Mouse (Mus musculus): ENCODE data around the gene Nr1i2. TPM values are rescaled to one million over a fixed set of nuclear protein-coding genes. Genes with fewer than 3 reads are reported as not detected.

The Nr1i2 gene
- total and polyA plus RNA-seq, 2 experiments from 2014 or later = not detected

DNA sequence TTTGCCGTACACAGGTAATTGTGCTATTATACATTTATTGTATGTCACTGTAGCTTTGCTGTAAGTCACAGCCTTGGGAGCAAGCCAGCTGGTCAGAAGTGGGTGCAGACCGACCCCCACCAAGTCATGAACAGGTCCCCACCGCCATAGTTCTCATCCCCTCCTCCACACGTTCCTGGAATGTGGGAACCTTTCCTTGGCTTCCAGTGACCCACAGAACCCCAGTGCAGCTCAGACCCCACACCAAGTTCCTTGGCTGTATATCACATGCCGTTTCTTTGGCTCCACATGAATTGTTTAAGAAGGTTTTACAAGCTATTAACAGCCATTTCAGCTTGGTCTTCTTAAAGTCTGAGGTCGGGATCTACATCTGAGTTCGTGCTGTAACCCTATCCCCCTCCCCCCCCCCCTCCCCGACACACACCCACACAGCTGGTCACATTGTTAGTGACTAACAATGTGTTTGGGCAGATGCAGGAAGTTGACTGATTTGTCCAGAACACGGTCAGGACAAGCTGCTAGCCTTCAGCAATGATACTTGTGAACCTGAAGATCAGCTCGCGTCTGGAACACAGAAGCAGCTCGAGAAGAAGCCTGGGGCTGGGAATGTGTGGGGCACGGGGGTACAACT lies 46.2 kb downstream of the Nr1i2 start:
- no peaks in the 10 kb centered on the region for H3K4me1 ChIP-seq (ENCODE audit: insufficient read depth, low read length)
- no peak overlapping the region for H3K4me2 ChIP-seq (ENCODE audit: low read depth, low read length, poor library complexity, severe bottlenecking)
- no peak for TF ChIP-seq CTCF (IDR thresholded peaks at IDR 0.05)
- ATAC-seq (ENCODE audit: low FRiP score) (no peak), DNase-seq (ENCODE audit: low spot score) (no peak)
- peaks cover 5% of the 10 kb centered on the region; the same call in 1 of the 2 replicates for H3K36me3 ChIP-seq (ENCODE audit: insufficient read depth, low read length)
- no peaks in the 10 kb centered on the region for H3K27me3 ChIP-seq (ENCODE audit: insufficient read depth, low read length)
- no peak overlapping the region for H3K27ac ChIP-seq (ENCODE audit: low read depth, low read length)
- no peak overlapping the region for H3K9ac ChIP-seq (replicated peaks; ENCODE audit: low read length, poor library complexity, severe bottlenecking)
- WGBS = 65% methylated on average over 13 of the region's 13 CpGs
- no peaks in the 10 kb centered on the region for H3K9me3 ChIP-seq (ENCODE audit: low read length)
- H3K4me3 ChIP-seq (ENCODE audit: low read depth, low read length) = no peak overlapping the region

- Histone ChIP-seq H3K9ac (replicated peaks; ENCODE audit: low read length, poor library complexity, severe bottlenecking) (no peak overlapping the region), H3K27ac (ENCODE audit: low read depth, low read length) (no peak overlapping the region), H3K36me3 (ENCODE audit: insufficient read depth, low read length) (peaks cover 14% of the 10 kb centered on the region), H3K4me1 (ENCODE audit: insufficient read depth, low read length) (no peaks in the 10 kb centered on the region), H3K4me3 (ENCODE audit: low read depth, low read length) (no peak overlapping the region), H3K9me3 (ENCODE audit: low read length) (no peaks in the 10 kb centered on the region), H3K4me2 (ENCODE audit: low read depth, low read length, poor library complexity, severe bottlenecking) (no peak overlapping the region), H3K27me3 (ENCODE audit: insufficient read depth, low read length) (no peaks in the 10 kb centered on the region)
- 79% methylated on average over 5 of the region's 5 CpGs for WGBS
- no peak for ATAC-seq (ENCODE audit: low FRiP score)
- no peak for TF ChIP-seq CTCF (IDR thresholded peaks at IDR 0.05)
- no peak for DNase-seq (ENCODE audit: low spot score)
These were observed 48.6 kb downstream of the Nr1i2 start for GRCm38 (mm10) chr16:38245849-38246585.

DNA sequence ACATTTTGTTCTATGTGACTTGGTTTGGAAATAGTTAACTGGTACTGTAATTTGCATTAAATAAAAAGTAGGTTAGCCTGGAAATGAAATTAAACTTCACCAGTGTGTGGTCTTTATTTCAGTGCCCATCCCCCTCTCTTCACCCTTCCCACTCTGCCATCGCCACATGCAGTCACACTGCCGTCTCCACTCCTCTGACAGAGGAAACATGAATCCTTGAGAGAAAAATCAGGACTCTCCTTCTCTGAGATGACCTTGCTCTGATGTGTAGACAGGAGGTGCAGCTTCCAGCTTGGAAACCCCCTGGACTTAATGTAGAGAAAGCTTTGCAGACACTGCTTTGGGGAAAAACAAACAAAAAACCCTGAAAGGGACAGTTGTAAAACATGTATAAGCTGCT lies 49.2 kb downstream of the Nr1i2 start:
- no peaks in the 10 kb centered on the region for H3K27me3 ChIP-seq (ENCODE audit: insufficient read depth, low read length)
- H3K4me1 ChIP-seq (ENCODE audit: insufficient read depth, low read length) = no peaks in the 10 kb centered on the region
- WGBS = 75% methylated on average over 2 of the region's 2 CpGs
- no peak for ATAC-seq (ENCODE audit: low FRiP score)
- H3K27ac ChIP-seq (ENCODE audit: low read depth, low read length) = no peak overlapping the region
- no peak overlapping the region for H3K4me2 ChIP-seq (ENCODE audit: low read depth, low read length, poor library complexity, severe bottlenecking)
- no peak overlapping the region for H3K9ac ChIP-seq (replicated peaks; ENCODE audit: low read length, poor library complexity, severe bottlenecking)
- H3K36me3 ChIP-seq (ENCODE audit: insufficient read depth, low read length) = peaks cover 14% of the 10 kb centered on the region
- no peak for DNase-seq (ENCODE audit: low spot score)
- no peak overlapping the region for H3K4me3 ChIP-seq (ENCODE audit: low read depth, low read length)
- H3K9me3 ChIP-seq (ENCODE audit: low read length) = no peaks in the 10 kb centered on the region
- no peak for TF ChIP-seq CTCF (IDR thresholded peaks at IDR 0.05)

DNA sequence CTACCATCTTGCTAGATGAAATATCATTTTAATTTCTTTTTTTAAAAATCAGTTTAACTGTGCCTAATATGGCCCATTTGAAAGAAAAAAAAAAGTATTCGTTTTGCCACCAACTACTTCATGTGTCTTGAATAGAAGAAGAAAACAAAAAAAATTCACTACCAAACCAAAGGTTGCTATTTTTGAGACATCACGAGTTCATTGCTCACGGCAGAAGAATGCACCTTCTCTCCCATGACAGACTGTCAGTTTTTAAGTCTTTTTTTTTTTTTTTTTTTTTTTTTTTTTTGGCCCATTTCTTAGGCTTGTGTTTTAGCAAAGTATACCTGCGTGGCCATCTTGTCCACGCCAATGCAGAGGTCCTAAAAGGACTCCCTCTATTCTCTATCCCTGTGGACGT lies 50.5 kb downstream of the Nr1i2 start:
- H3K9ac ChIP-seq (replicated peaks; ENCODE audit: low read length, poor library complexity, severe bottlenecking) = no peak overlapping the region
- no peak for TF ChIP-seq CTCF (IDR thresholded peaks at IDR 0.05)
- WGBS = 86% methylated on average over 6 of the region's 6 CpGs
- no peak overlapping the region for H3K4me2 ChIP-seq (ENCODE audit: low read depth, low read length, poor library complexity, severe bottlenecking)
- no peak overlapping the region for H3K4me3 ChIP-seq (ENCODE audit: low read depth, low read length)
- no peaks in the 10 kb centered on the region for H3K27me3 ChIP-seq (ENCODE audit: insufficient read depth, low read length)
- no peak for ATAC-seq (ENCODE audit: low FRiP score)
- H3K4me1 ChIP-seq (ENCODE audit: insufficient read depth, low read length) = no peaks in the 10 kb centered on the region
- H3K9me3 ChIP-seq (ENCODE audit: low read length) = no peaks in the 10 kb centered on the region
- DNase-seq (ENCODE audit: low spot score) = no peak
- peaks cover 14% of the 10 kb centered on the region for H3K36me3 ChIP-seq (ENCODE audit: insufficient read depth, low read length)
- no peak overlapping the region for H3K27ac ChIP-seq (ENCODE audit: low read depth, low read length)

- Histone ChIP-seq H3K9ac (replicated peaks; ENCODE audit: low read length, poor library complexity, severe bottlenecking) (no peak overlapping the region), H3K9me3 (ENCODE audit: low read length) (no peaks in the 10 kb centered on the region), H3K4me1 (ENCODE audit: insufficient read depth, low read length) (no peaks in the 10 kb centered on the region), H3K27ac (ENCODE audit: low read depth, low read length) (no peak overlapping the region), H3K4me2 (ENCODE audit: low read depth, low read length, poor library complexity, severe bottlenecking) (no peak overlapping the region), H3K27me3 (ENCODE audit: insufficient read depth, low read length) (no peaks in the 10 kb centered on the region), H3K36me3 (ENCODE audit: insufficient read depth, low read length) (peaks cover 14% of the 10 kb centered on the region), H3K4me3 (ENCODE audit: low read depth, low read length) (no peak overlapping the region)
- WGBS = 96% methylated on average over 10 of the region's 10 CpGs
- DNase-seq (ENCODE audit: low spot score) (no peak), ATAC-seq (ENCODE audit: low FRiP score) (no peak)
- TF ChIP-seq CTCF (IDR thresholded peaks at IDR 0.05) = no peak
These were observed 54.5 kb downstream of the Nr1i2 start for GRCm38 (mm10) chr16:38240167-38240566.

DNA sequence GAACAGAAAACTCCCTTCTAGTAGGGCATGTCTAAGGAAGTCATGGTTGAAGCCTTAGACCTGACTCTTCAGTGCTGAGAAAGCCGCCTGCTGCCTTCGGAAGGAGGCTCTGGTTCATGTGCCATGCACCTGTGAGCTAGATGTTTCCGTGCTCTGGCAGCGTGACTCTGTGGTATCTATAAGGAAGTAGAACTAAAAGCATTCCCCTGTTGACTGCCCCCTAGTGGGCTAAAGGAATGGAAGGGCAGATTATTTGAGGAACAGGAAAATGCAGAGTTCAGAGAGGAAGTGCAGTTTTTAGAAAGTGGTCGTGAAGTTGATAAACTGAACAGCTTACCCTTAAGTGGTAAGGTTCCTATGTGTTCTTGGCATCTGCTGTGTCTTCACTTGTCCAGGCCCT lies 54.9 kb downstream of the Nr1i2 start:
- no peak for DNase-seq (ENCODE audit: low spot score)
- peak; percentile 71 for TF ChIP-seq CTCF (IDR thresholded peaks at IDR 0.05)
- WGBS = 83% methylated on average over 5 of the region's 5 CpGs
- H3K27me3 ChIP-seq (ENCODE audit: insufficient read depth, low read length) = no peaks in the 10 kb centered on the region
- no peaks in the 10 kb centered on the region for H3K4me1 ChIP-seq (ENCODE audit: insufficient read depth, low read length)
- H3K36me3 ChIP-seq (ENCODE audit: insufficient read depth, low read length) = peaks cover 14% of the 10 kb centered on the region
- no peaks in the 10 kb centered on the region for H3K9me3 ChIP-seq (ENCODE audit: low read length)
- no peak overlapping the region for H3K27ac ChIP-seq (ENCODE audit: low read depth, low read length)
- H3K4me2 ChIP-seq (ENCODE audit: low read depth, low read length, poor library complexity, severe bottlenecking) = no peak overlapping the region
- no peak overlapping the region for H3K9ac ChIP-seq (replicated peaks; ENCODE audit: low read length, poor library complexity, severe bottlenecking)
- no peak for ATAC-seq (ENCODE audit: low FRiP score)
- no peak overlapping the region for H3K4me3 ChIP-seq (ENCODE audit: low read depth, low read length)

Measured in midbrain, postnatal 0 days (tissue).